Mouse (Mus musculus) forebrain, embryonic 15.5 days (tissue): ENCODE measurements at regions not wholly inside any gene's neighbourhood (a gene's known extent, or its start where the extent isn't known, plus 50 kb on each side); places are given as distances from the start of the nearest gene placed in this dataset.
"Not testable (repeated sequence)": the region's sequence is repeated elsewhere in the genome, so short reads cannot be mapped to it uniquely, and the experiment has no call there.

Experiments
- ATAC-seq: fragments of 200-750 bp; cut with Nextera tagmentation; replicated peaks from 2 replicates; pipeline ENCODE4 v1.8.0; 2017; ENCODE audit warnings: mild to moderate bottlenecking, moderate TSS enrichment, moderate library complexity
- H3K27ac ChIP-seq: fragments of 300-500 bp; sonication (generic); replicated peaks from 2 replicates; pipeline ENCODE4 v1.5.1; 2015; ENCODE audit warnings: mild to moderate bottlenecking, inconsistent platforms
- H3K27me3 ChIP-seq: fragments of 300-500 bp; sonication (generic); 2 replicates; pipeline ENCODE4 v1.6.1; 2015; ENCODE audit warnings: inconsistent platforms
- H3K36me3 ChIP-seq: fragments of 300-500 bp; sonication (generic); 2 replicates; pipeline ENCODE4 v1.6.1; 2015; ENCODE audit warnings: mild to moderate bottlenecking, inconsistent platforms
- H3K4me1 ChIP-seq: fragments of 300-500 bp; sonication (generic); 2 replicates; pipeline ENCODE4 v1.6.1; 2015; ENCODE audit warnings: inconsistent platforms
- H3K4me2 ChIP-seq: fragments of 300-500 bp; sonication (generic); replicated peaks from 2 replicates; pipeline ENCODE4 v1.6.1; 2015; ENCODE audit warnings: mild to moderate bottlenecking, inconsistent platforms
- H3K4me3 ChIP-seq: fragments of 300-500 bp; sonication (generic); 2 replicates; pipeline ENCODE4 v1.5.1; 2015; ENCODE audit warnings: mild to moderate bottlenecking, inconsistent platforms
- H3K9ac ChIP-seq: fragments of 300-500 bp; sonication (generic); replicated peaks from 2 replicates; pipeline ENCODE4 v1.6.1; 2015; ENCODE audit warnings: mild to moderate bottlenecking, inconsistent platforms
- H3K9me3 ChIP-seq: fragments of 300-500 bp; sonication (generic); 2 replicates; pipeline ENCODE4 v1.6.1; 2016; ENCODE audit warnings: inconsistent platforms
- WGBS: fragments of 180-500 bp; shearing (Covaris S2); methylation state at CpG from one replicate; pipeline ENCODE4 v1.1.7; 2015; ENCODE audit warnings: mixed read lengths; 5-methylcytosine and 5-hydroxymethylcytosine counted together

DNA sequence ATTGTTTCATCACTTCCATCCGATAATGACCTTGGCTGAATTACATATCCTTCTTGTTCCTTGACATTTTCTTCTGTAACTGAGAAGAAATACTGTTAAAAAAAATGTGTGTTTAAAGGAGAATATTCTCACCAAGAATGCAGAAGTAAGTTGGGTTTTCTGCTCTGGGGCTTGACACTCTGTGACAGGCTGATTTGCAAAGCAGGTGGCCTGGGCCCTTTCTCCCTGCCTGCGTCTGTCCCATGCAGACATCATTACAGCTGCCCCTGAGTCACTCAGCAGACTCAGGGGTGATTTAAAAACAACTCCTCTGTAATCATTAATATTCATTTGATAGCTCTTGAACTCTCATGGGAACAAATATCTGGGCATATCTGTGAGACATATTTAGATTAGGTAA lies 229.4 kb upstream of the Synpr start:
- Histone ChIP-seq H3K27me3 (no peaks in the 10 kb centered on the region), H3K4me3 (no peak overlapping the region), H3K27ac (no peak overlapping the region), H3K4me1 (no peaks in the 10 kb centered on the region), H3K9me3 (no peaks in the 10 kb centered on the region), H3K4me2 (no peak overlapping the region), H3K9ac (no peak overlapping the region), H3K36me3 (no peaks in the 10 kb centered on the region)
- 65% methylated on average over 2 of the region's 2 CpGs for WGBS
- no peak for ATAC-seq

DNA sequence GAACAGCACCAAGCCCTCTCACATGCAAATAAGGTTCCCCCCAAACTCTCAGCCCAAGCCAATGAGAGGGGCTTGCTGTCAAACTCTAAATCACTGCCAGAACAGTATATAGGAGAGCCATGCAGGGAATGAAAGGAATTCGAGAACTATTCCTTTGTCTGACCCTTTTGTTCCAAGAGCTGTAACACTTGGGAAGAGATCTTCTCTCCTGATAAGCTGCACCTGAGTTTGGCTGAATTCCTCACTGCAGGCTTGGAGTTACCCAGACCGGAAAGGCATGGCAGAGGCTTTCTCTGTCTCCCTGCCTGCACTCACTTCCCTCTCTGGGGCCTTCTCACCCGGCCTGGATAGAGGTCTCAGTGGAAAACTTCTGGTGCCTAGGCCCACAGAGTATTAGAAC lies 219.7 kb upstream of the Cadps start:
- not testable (repeated sequence) for H3K4me3 ChIP-seq, H3K36me3 ChIP-seq, H3K9me3 ChIP-seq, H3K27me3 ChIP-seq, H3K4me1 ChIP-seq, H3K4me2 ChIP-seq, H3K27ac ChIP-seq, ATAC-seq, H3K9ac ChIP-seq
- WGBS, result 44% methylated on average over 3 of the region's 3 CpGs

DNA sequence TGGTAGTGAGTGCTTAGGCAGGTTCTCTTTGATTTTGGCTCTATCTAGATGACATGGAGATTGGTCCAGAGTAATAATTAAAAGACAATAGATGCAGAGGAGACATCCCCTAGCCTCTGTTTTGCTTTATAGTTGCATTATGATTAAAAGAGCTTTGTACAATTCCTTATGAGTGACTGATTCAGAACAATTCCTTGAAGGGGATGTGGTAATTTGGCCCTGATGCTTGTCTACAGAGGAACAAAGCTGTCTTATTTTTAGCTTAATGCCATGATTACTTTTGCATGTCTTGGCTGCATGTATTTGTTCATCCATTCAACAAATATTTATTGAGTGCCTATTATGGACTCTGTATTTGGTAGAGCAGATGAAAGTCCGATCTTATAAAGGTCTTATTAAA lies 218.9 kb upstream of the Cadps start:
- 42% methylated on average over 1 of the region's 1 CpGs for WGBS
- no peak overlapping the region for H3K9ac ChIP-seq
- no peak for ATAC-seq

DNA sequence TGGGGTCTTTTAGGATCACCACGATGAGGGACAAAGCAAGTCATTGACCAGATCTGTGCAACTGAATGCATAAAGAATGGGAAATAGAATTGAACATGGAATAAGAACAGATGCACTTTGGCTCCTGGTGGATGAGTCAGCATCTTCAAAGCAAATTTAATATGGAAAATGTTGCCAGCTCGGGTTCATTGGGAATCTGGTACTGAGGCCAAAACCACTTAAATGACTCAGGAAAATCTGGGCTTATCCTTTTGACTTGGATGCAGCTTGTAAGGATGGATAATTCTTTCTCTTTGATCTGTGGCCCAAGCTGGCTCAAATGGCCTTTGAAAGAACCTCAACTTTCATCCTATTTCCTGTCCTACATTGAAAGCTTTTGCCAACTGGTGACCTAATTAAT lies 217.3 kb upstream of the Cadps start:
- Histone ChIP-seq H3K9ac (no peak overlapping the region), H3K4me2 (no peak overlapping the region), H3K9me3 (no peaks in the 10 kb centered on the region), H3K27me3 (no peaks in the 10 kb centered on the region), H3K36me3 (no peaks in the 10 kb centered on the region), H3K4me3 (no peak overlapping the region), H3K4me1 (no peaks in the 10 kb centered on the region), H3K27ac (no peak overlapping the region)
- ATAC-seq, result no peak
- 67% methylated on average over 2 of the region's 2 CpGs for WGBS

More for the DNA sequence above, 218.9 kb upstream of the Cadps start:
- Histone ChIP-seq H3K36me3 (no peaks in the 10 kb centered on the region), H3K9me3 (no peaks in the 10 kb centered on the region), H3K4me3 (no peak overlapping the region), H3K4me1 (no peaks in the 10 kb centered on the region), H3K4me2 (no peak overlapping the region), H3K27ac (no peak overlapping the region), H3K27me3 (no peaks in the 10 kb centered on the region)

DNA sequence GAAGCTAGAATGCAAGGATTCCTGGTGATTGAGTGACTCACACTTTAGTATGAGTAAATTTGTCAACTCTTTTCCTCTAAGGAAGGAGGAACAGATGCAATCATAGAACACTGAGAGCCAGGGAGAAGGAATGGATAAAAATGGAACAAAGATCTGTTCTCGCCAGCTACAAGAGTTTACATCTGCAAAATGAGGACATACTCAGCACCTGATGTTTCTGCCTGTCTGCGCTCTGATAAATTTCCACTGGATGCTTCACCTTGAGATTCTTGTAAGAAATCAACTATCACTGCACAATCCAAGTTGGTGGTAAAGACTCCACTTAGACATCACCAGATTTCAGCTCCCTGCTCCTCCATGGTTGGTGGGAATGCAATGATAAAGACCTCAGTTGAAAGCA lies 214.5 kb upstream of the Cadps start:
- Histone ChIP-seq H3K36me3 (no peaks in the 10 kb centered on the region), H3K4me1 (no peaks in the 10 kb centered on the region), H3K27ac (no peak overlapping the region), H3K27me3 (no peaks in the 10 kb centered on the region), H3K4me2 (no peak overlapping the region), H3K9ac (no peak overlapping the region), H3K9me3 (no peaks in the 10 kb centered on the region), H3K4me3 (no peak overlapping the region)
- no peak for ATAC-seq
- 95% methylated on average over 2 of the region's 2 CpGs for WGBS

DNA sequence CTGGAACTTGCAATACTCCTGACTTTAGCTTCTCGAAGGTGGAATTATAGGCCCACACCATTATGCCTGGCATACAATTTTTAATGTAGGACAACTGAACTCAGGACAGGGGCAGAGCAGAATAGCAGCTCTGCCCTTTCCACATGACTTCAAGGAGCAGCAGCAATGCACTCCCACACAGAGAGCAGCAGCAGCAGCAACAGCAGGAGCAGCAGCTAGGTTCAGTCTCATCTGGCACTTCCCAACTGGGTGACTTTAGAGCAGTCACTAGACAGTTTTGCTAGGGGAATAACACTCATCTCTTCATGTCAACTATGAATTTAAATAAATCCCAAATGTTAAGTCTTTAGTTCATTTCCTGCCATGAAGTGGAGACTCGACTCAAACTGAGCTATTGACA lies 206.9 kb upstream of the Cadps start:
- Histone ChIP-seq H3K27me3 (no peaks in the 10 kb centered on the region), H3K36me3 (no peaks in the 10 kb centered on the region), H3K9me3 (no peaks in the 10 kb centered on the region), H3K4me3 (no peak overlapping the region), H3K9ac (no peak overlapping the region), H3K4me1 (no peaks in the 10 kb centered on the region), H3K4me2 (no peak overlapping the region), H3K27ac (no peak overlapping the region)
- WGBS, result 87% methylated on average over 2 of the region's 2 CpGs
- ATAC-seq, result no peak

DNA sequence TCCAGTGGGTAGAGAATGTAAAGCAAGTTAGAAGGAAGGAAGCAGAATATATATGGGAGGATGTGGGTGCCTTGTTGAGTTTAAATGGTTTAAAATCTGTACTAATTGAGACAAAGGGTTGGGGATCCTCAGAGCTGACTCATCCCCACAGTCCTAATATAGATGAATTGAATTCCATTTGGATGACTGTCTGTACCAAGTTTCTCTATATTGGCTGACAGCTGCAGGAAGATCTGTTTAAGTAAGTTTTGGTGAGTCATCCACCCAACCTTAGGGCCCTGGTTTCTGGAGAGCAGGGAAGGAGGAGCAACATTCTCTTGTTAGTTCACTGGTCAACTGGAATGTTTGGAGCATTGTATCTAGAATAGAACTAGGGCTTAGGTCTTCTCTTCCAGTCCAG lies 199.9 kb upstream of the Cadps start:
- Histone ChIP-seq H3K4me3 (no peak overlapping the region), H3K36me3 (no peaks in the 10 kb centered on the region), H3K9me3 (no peaks in the 10 kb centered on the region), H3K9ac (no peak overlapping the region), H3K4me2 (no peak overlapping the region), H3K27ac (no peak overlapping the region), H3K4me1 (no peaks in the 10 kb centered on the region), H3K27me3 (no peaks in the 10 kb centered on the region)
- ATAC-seq, result no peak

DNA sequence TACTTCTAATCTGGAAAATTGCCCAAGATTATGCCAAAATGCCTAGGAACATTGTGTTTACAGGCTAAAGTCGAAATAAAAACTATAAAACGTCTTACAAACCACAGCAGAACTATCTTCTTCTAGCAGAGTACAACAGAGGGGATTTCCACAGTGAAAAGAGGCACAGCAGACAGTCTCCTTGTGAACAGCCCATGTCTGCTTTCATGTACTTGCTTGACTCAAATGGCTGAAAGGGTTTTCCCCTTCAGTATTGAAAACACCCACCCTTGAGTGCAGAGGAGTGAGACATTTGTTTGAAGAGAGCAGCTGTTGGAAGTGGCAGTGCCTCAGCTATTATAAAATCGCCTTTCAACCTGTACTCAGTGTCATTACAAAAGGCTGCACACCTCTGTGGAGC lies 188.2 kb upstream of the Cadps start:
- H3K4me3 ChIP-seq, result no peak overlapping the region
- H3K27me3 ChIP-seq, result no peaks in the 10 kb centered on the region
- H3K9ac ChIP-seq, result no peak overlapping the region
- no peaks in the 10 kb centered on the region for H3K36me3 ChIP-seq
- no peaks in the 10 kb centered on the region for H3K9me3 ChIP-seq
- H3K4me1 ChIP-seq, result no peaks in the 10 kb centered on the region
- H3K27ac ChIP-seq, result no peak overlapping the region
- 70% methylated on average over 3 of the region's 3 CpGs for WGBS
- no peak for ATAC-seq
- H3K4me2 ChIP-seq, result no peak overlapping the region

DNA sequence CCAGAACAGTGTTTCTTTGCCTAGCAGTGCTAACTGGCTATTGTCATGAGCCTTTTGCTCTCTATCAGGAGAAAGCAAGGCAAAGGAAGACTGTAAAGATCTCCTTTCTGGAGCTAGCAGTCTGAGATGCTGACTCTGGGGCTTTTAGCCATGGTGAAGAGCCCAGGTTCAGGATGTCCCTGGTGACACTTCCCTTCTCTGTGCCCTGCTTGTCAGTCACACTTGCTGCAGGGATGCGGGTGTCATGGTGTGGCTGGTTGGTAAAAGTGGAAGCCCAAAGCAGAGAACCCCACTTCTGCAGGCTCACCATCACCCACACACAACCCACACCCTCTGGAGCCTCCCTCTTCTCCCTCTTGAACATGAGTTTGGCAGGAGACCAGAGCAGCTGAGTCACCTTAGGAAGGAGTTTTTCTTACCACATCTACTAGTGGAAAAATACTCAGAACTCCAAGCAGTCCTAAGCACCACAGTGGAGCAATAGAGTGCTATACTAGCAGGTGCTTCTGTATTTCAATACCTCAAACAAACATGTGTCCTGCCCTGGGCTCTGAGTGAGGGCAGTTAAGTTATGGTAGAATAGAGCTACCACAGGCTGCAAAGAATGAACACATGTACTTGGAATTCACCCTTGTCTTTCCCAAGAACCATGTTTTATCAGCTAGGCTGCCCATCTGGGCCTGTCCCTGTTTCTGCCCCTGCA lies 178.3 kb upstream of the Cadps start:
- Histone ChIP-seq H3K4me2 (no peak overlapping the region), H3K9me3 (no peaks in the 10 kb centered on the region), H3K27ac (no peak overlapping the region), H3K27me3 (no peaks in the 10 kb centered on the region), H3K36me3 (no peaks in the 10 kb centered on the region), H3K4me1 (no peaks in the 10 kb centered on the region), H3K4me3 (no peak overlapping the region), H3K9ac (no peak overlapping the region)
- WGBS, result 100% methylated on average over 1 of the region's 1 CpGs
- no peak for ATAC-seq

DNA sequence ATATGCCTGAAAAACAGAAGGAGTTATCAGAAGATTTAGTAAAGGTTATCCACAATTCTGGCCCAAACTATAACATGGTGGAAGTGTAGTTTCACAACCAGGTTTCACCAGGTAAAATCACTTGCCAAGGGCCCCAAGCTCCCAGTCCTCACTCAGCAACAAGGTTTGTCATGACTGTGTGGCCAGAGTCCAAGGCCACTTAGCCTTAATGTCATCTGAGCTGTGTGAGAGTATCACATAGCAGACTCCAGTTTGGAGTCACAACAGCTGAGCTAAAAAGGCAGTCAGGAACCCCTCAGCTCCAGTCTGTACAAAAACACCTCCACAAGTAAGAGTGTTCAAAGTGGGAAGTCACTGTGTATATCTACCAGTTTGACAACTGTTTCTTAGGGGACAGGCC lies 156.5 kb upstream of the Cadps start:
- H3K4me3 ChIP-seq, result no peak overlapping the region
- H3K9me3 ChIP-seq, result no peaks in the 10 kb centered on the region
- H3K27ac ChIP-seq, result no peak overlapping the region
- no peak overlapping the region for H3K9ac ChIP-seq
- ATAC-seq, result no peak
- H3K36me3 ChIP-seq, result no peaks in the 10 kb centered on the region
- H3K4me1 ChIP-seq, result no peaks in the 10 kb centered on the region
- no peaks in the 10 kb centered on the region for H3K27me3 ChIP-seq
- H3K4me2 ChIP-seq, result no peak overlapping the region

DNA sequence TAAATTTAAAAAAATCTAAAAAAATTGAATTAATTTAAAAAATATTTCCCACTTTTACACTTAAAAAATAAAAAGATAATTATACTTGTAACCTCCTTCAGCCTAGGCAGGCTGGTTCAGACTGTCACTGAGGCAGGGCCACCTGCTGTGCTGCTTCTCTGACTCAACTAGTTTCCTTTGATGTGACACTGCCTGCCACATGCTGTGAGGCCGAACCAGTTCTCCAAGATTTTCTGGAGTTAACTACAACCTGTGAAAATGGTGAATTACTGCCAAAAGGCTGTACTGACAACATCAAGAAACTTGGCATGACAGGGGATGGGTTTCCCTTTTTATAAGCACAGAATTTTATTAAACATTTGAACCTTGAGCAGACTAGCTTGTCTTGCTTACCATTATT lies 143.6 kb upstream of the Cadps start:
- Histone ChIP-seq H3K36me3 (no peaks in the 10 kb centered on the region), H3K4me3 (no peak overlapping the region), H3K4me2 (no peak overlapping the region), H3K27ac (no peak overlapping the region), H3K27me3 (no peaks in the 10 kb centered on the region), H3K4me1 (no peaks in the 10 kb centered on the region), H3K9ac (no peak overlapping the region), H3K9me3 (no peaks in the 10 kb centered on the region)
- WGBS, result 13% methylated on average over 1 of the region's 1 CpGs
- no peak for ATAC-seq

DNA sequence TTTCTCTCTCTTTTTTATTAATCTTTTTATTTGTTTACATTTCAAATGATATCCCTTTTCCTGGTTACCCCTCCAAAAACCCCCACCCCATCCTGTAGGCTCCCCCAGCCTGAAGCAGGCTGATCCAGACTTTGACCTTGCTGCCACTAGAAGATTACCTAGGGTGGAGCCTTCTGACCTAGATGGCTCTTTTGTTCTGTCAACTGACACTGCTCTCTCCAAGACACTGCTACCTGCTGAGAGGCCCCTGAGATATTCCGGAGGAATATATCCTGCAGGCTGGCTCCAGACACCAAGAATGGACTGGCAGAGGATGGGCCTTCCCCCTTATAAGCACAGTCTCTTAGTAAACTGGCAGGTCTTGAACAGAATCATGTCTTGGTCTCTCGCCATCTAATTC lies 135.0 kb upstream of the Cadps start:
- ATAC-seq, H3K4me1 ChIP-seq, H3K27ac ChIP-seq, H3K4me2 ChIP-seq, H3K36me3 ChIP-seq, H3K9me3 ChIP-seq, H3K27me3 ChIP-seq, H3K4me3 ChIP-seq, H3K9ac ChIP-seq: not testable (repeated sequence)
- WGBS, result 74% methylated on average over 2 of the region's 2 CpGs

DNA sequence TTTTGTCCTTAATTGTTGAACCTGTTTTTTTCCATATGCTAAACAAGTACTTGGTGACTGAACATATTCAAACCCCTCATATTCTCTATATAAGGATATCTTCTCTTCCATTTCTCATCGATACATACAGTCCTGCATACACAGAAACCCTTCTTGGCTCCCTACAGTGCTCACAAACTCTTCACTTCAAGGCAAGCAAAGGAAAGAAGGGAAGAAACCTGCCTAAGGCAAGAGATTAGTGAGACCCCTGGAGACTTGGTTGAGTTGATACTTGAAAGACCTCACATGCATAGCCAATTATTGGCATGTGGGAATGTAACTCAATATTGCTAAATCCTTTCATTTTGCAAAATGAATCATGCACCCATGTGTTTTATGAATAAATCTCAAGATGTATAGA lies 128.0 kb upstream of the Cadps start:
- no peak overlapping the region for H3K4me3 ChIP-seq
- no peaks in the 10 kb centered on the region for H3K4me1 ChIP-seq
- H3K9ac ChIP-seq, result no peak overlapping the region
- H3K4me2 ChIP-seq, result no peak overlapping the region
- H3K9me3 ChIP-seq, result no peaks in the 10 kb centered on the region
- ATAC-seq, result no peak
- 79% methylated on average over 1 of the region's 1 CpGs for WGBS
- no peaks in the 10 kb centered on the region for H3K27me3 ChIP-seq
- no peaks in the 10 kb centered on the region for H3K36me3 ChIP-seq
- no peak overlapping the region for H3K27ac ChIP-seq
